Mouse (Mus musculus): ENCODE measurements around the gene 1810010D01Rik. TPM values are rescaled to one million over a fixed set of nuclear protein-coding genes. Genes with fewer than 3 reads are reported as not detected.

The 1810010D01Rik gene
- polyA plus RNA-seq, 1 experiment, result 0.42 TPM

GRCm38 (mm10) chr7:145179691-145180091, 28.2 kb downstream of the 1810010D01Rik start:
- Histone ChIP-seq H3K4me1 (ENCODE audit: control insufficient read depth, insufficient read depth, low read length) (no peaks in the 10 kb centered on the region), H3K27me3 (replicated peaks; ENCODE audit: control insufficient read depth, insufficient read depth, low read length) (no peaks in the 10 kb centered on the region), H3K27ac (ENCODE audit: insufficient read depth, low read depth, low read length) (no peak overlapping the region), H3K4me3 (ENCODE audit: insufficient read depth, low read depth, low read length) (no peak overlapping the region), H3K36me3 (ENCODE audit: control insufficient read depth, insufficient read depth, low read length) (no peaks in the 10 kb centered on the region)
- TF ChIP-seq CTCF (conservative IDR thresholded peaks at IDR 0.05; ENCODE audit: insufficient read depth, insufficient read length, low read depth, low read length), result no peak
- DNase-seq, result no peak
- WGBS, result 76% methylated on average over 5 of the region's 5 CpGs

- Histone ChIP-seq H3K27me3 (replicated peaks; ENCODE audit: control insufficient read depth, insufficient read depth, low read length) (no peaks in the 10 kb centered on the region), H3K4me3 (ENCODE audit: insufficient read depth, low read depth, low read length) (no peak overlapping the region), H3K36me3 (ENCODE audit: control insufficient read depth, insufficient read depth, low read length) (no peaks in the 10 kb centered on the region), H3K27ac (ENCODE audit: insufficient read depth, low read depth, low read length) (no peak overlapping the region), H3K4me1 (ENCODE audit: control insufficient read depth, insufficient read depth, low read length) (no peaks in the 10 kb centered on the region)
- WGBS, result 74% methylated on average over 15 of the region's 15 CpGs
- TF ChIP-seq POLR2A (IDR thresholded peaks at IDR 0.05; ENCODE audit: low read depth, low read length), result no peak
- TF ChIP-seq CTCF (conservative IDR thresholded peaks at IDR 0.05; ENCODE audit: insufficient read depth, insufficient read length, low read depth, low read length), result no peak
- DNase-seq, result no peak
These were observed 30.9 kb downstream of the 1810010D01Rik start for GRCm38 (mm10) chr7:145176750-145177589.

GRCm38 (mm10) chr7:145173563-145173962, 34.4 kb downstream of the 1810010D01Rik start:
- no peak overlapping the region for H3K4me3 ChIP-seq (ENCODE audit: insufficient read depth, low read depth, low read length)
- H3K4me1 ChIP-seq (ENCODE audit: control insufficient read depth, insufficient read depth, low read length), result no peaks in the 10 kb centered on the region
- no peak overlapping the region for H3K27ac ChIP-seq (ENCODE audit: insufficient read depth, low read depth, low read length)
- TF ChIP-seq CTCF (conservative IDR thresholded peaks at IDR 0.05; ENCODE audit: insufficient read depth, insufficient read length, low read depth, low read length), result no peak
- TF ChIP-seq POLR2A (IDR thresholded peaks at IDR 0.05; ENCODE audit: low read depth, low read length), result no peak
- no peaks in the 10 kb centered on the region for H3K36me3 ChIP-seq (ENCODE audit: control insufficient read depth, insufficient read depth, low read length)
- 69% methylated on average over 15 of the region's 15 CpGs for WGBS
- H3K27me3 ChIP-seq (replicated peaks; ENCODE audit: control insufficient read depth, insufficient read depth, low read length), result no peaks in the 10 kb centered on the region
- no peak for DNase-seq

- H3K36me3 ChIP-seq (ENCODE audit: control insufficient read depth, insufficient read depth, low read length), result no peaks in the 10 kb centered on the region
- H3K27me3 ChIP-seq (replicated peaks; ENCODE audit: control insufficient read depth, insufficient read depth, low read length), result no peaks in the 10 kb centered on the region
- TF ChIP-seq CTCF (conservative IDR thresholded peaks at IDR 0.05; ENCODE audit: insufficient read depth, insufficient read length, low read depth, low read length) (no peak), POLR2A (IDR thresholded peaks at IDR 0.05; ENCODE audit: low read depth, low read length) (no peak)
- DNase-seq, result no peak
- no peaks in the 10 kb centered on the region for H3K4me1 ChIP-seq (ENCODE audit: control insufficient read depth, insufficient read depth, low read length)
- no peak overlapping the region for H3K27ac ChIP-seq (ENCODE audit: insufficient read depth, low read depth, low read length)
- 47% methylated on average over 12 of the region's 12 CpGs for WGBS
- no peak overlapping the region for H3K4me3 ChIP-seq (ENCODE audit: insufficient read depth, low read depth, low read length)
These were observed 34.8 kb downstream of the 1810010D01Rik start for GRCm38 (mm10) chr7:145173116-145173515.

- TF ChIP-seq POLR2A (IDR thresholded peaks at IDR 0.05; ENCODE audit: low read depth, low read length) (no peak), CTCF (conservative IDR thresholded peaks at IDR 0.05; ENCODE audit: insufficient read depth, insufficient read length, low read depth, low read length) (no peak)
These were observed 38.2 kb downstream of the 1810010D01Rik start for GRCm38 (mm10) chr7:145169703-145170102.

GRCm38 (mm10) chr7:145159283-145160240, 48.4 kb downstream of the 1810010D01Rik start:
- peak overlapping the region; percentile 42; the same call in 1 of the 2 replicates for H3K27ac ChIP-seq (ENCODE audit: insufficient read depth, low read depth, low read length)
- H3K36me3 ChIP-seq (ENCODE audit: control insufficient read depth, insufficient read depth, low read length), result no peaks in the 10 kb centered on the region
- no peak overlapping the region for H3K4me3 ChIP-seq (ENCODE audit: insufficient read depth, low read depth, low read length)
- H3K27me3 ChIP-seq (replicated peaks; ENCODE audit: control insufficient read depth, insufficient read depth, low read length), result no peaks in the 10 kb centered on the region
- no peaks in the 10 kb centered on the region for H3K4me1 ChIP-seq (ENCODE audit: control insufficient read depth, insufficient read depth, low read length)
- DNase-seq, result peak; percentile 51
- TF ChIP-seq CTCF (conservative IDR thresholded peaks at IDR 0.05; ENCODE audit: insufficient read depth, insufficient read length, low read depth, low read length), result no peak
- no peak for TF ChIP-seq POLR2A (IDR thresholded peaks at IDR 0.05; ENCODE audit: low read depth, low read length)
- 63% methylated on average over 13 of the region's 13 CpGs for WGBS

More at GRCm38 (mm10) chr7:145169703-145170102, 38.2 kb downstream of the 1810010D01Rik start:
- Histone ChIP-seq H3K4me1 (ENCODE audit: control insufficient read depth, insufficient read depth, low read length) (no peaks in the 10 kb centered on the region), H3K36me3 (ENCODE audit: control insufficient read depth, insufficient read depth, low read length) (no peaks in the 10 kb centered on the region), H3K27me3 (replicated peaks; ENCODE audit: control insufficient read depth, insufficient read depth, low read length) (no peaks in the 10 kb centered on the region), H3K27ac (ENCODE audit: insufficient read depth, low read depth, low read length) (no peak overlapping the region), H3K4me3 (ENCODE audit: insufficient read depth, low read depth, low read length) (no peak overlapping the region)
- DNase-seq, result no peak
- 87% methylated on average over 3 of the region's 3 CpGs for WGBS

Other genes starting within 250 kb of the 1810010D01Rik start
- 9.5 and 11.7 TPM in 2 replicates for gene Tpcn2, start 75.9 kb upstream of the 1810010D01Rik start, polyA plus RNA-seq (2012; rRNA removed)
- gene Mrgprf, start 92.7 kb upstream of the 1810010D01Rik start, polyA plus RNA-seq (2012; rRNA removed), result 6.5 and 8.9 TPM in 2 replicates
- gene Mrgprd, start 106.7 kb upstream of the 1810010D01Rik start, polyA plus RNA-seq (2012; rRNA removed), result not detected in 2 replicates

Data from kidney, adult 2 months (tissue).